Mouse (Mus musculus) hindbrain, embryonic 11.5 days (tissue): ENCODE measurements around the gene Defa17. TPM values are rescaled to one million over a fixed set of nuclear protein-coding genes. Genes with fewer than 3 reads are reported as not detected.
"Not testable (repeated sequence)": the region's sequence is repeated elsewhere in the genome, so short reads cannot be mapped to it uniquely, and the experiment has no call there.

Experiments used
- ATAC-seq: fragments of 200-750 bp; cut with Nextera tagmentation; 2 replicates; pipeline ENCODE4 v1.8.0; 2017; ENCODE audit warnings: mild to moderate bottlenecking, moderate TSS enrichment, moderate library complexity; ENCODE audit not compliant: low FRiP score
- DNase-seq: peaks from one replicate; pipeline ENCODE4 v3.0.0-alpha.2; 2015; ENCODE audit warnings: low spot score
- H3K27ac ChIP-seq: fragments of 300-500 bp; sonication (generic); 2 replicates; pipeline ENCODE4 v1.5.1; 2014; ENCODE audit warnings: mild to moderate bottlenecking, low read depth, low read length
- H3K27me3 ChIP-seq: fragments of 300-500 bp; sonication (generic); 2 replicates; pipeline ENCODE4 v1.6.1; 2014; ENCODE audit warnings: mild to moderate bottlenecking, low read length, moderate library complexity, mixed read lengths; ENCODE audit not compliant: control insufficient read depth, insufficient read depth
- H3K36me3 ChIP-seq: fragments of 300-500 bp; sonication (generic); 2 replicates; pipeline ENCODE4 v1.6.1; 2014; ENCODE audit warnings: mild to moderate bottlenecking, low read length, moderate library complexity, mixed read lengths; ENCODE audit not compliant: control insufficient read depth, insufficient read depth
- H3K4me1 ChIP-seq: fragments of 300-500 bp; sonication (generic); replicated peaks from 2 replicates; pipeline ENCODE4 v1.6.1; 2014; ENCODE audit warnings: low read length, mixed read lengths; ENCODE audit not compliant: control insufficient read depth, insufficient read depth
- H3K4me2 ChIP-seq: fragments of 300-500 bp; sonication (generic); replicated peaks from 2 replicates; pipeline ENCODE4 v1.6.1; 2014; ENCODE audit warnings: mild to moderate bottlenecking, low read depth, low read length
- H3K4me3 ChIP-seq: fragments of 300-500 bp; sonication (generic); 2 replicates; pipeline ENCODE4 v1.5.1; 2014; ENCODE audit warnings: low read depth, low read length
- H3K9ac ChIP-seq: fragments of 300-500 bp; sonication (generic); 2 replicates; pipeline ENCODE4 v1.6.1; 2014; ENCODE audit warnings: low read depth, low read length
- H3K9me3 ChIP-seq: fragments of 300-500 bp; sonication (generic); 2 replicates; pipeline ENCODE4 v1.6.1; 2016; ENCODE audit warnings: low read length; ENCODE audit not compliant: control insufficient read depth
- WGBS: fragments of 180-500 bp; shearing (Covaris S2); extraction: QIAGEN DNeasy Blood & Tissue Kit; methylation state at CpG from one replicate; pipeline ENCODE4 v1.1.7; 2014; 5-methylcytosine and 5-hydroxymethylcytosine counted together
- polyA plus RNA-seq: library from polyadenylated mRNA; unstranded; fragments of >200 nt; fragmentation: Nextera tagmentation; extraction: Ambion mirVana; gene quantifications from 2 replicates; pipeline ENCODE4 v1.2.1, GENCODE M21; 2014

The Defa17 gene
- not detected in 2 replicates for polyA plus RNA-seq

DNA sequence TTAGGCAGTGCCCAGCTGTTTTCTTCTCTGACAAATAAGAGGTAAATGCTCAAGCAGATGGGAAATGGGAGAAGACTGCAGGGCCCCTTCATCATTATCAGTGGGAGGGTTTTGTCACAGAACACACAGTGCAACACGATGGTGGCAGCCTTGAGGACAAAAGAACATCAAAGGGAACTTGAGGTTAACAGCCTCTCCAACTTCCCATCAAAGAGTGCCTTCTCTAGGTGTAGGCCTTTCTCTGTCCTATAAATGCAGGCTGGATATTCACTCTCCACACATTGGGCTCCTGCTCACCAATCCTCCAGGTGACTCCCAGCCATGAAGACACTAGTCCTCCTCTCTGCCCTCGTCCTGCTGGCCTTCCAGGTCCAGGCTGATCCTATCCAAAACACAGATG, at the start of gene Defa17:
TSS of gene Defa17 (plus strand) at position 301 of the 400 bp plus-strand sequence.
- not testable (repeated sequence) for H3K9me3 ChIP-seq, H3K4me3 ChIP-seq, ATAC-seq, H3K9ac ChIP-seq, H3K4me1 ChIP-seq, DNase-seq, H3K27me3 ChIP-seq, H3K36me3 ChIP-seq, H3K27ac ChIP-seq, H3K4me2 ChIP-seq
- WGBS = no CpG with 5 or more reads among the region's 2 CpGs

DNA sequence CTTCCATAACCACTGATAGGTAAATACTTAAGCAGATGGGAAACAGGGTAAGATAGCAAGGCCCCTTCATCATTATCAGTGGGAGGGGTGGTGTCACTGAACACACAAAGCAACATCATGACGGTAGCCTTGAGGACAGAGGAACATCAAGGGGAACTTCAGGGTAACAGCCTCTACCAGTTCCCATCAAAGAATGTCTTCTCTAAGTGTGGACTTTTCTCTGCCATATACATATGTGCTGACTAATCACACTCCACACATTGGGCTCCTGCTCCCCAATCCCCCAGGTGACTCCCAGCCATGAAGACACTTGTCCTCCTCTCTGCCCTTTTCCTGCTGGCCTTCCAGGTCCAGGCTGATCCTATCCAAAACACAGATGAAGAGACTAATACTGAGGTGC, 37.7 kb upstream of the Defa17 start, which contains the start of gene Defa26:
TSS of gene Defa26 (plus strand) at position 301 of the 400 bp plus-strand sequence.
- WGBS = no CpG with 5 or more reads among the region's 1 CpGs
- H3K9me3 ChIP-seq, H3K9ac ChIP-seq, ATAC-seq, H3K27me3 ChIP-seq, DNase-seq, H3K4me1 ChIP-seq, H3K4me2 ChIP-seq, H3K4me3 ChIP-seq, H3K36me3 ChIP-seq, H3K27ac ChIP-seq: not testable (repeated sequence)

- not testable (repeated sequence) for H3K4me2 ChIP-seq, H3K27ac ChIP-seq, DNase-seq, H3K9me3 ChIP-seq, H3K9ac ChIP-seq, H3K27me3 ChIP-seq, ATAC-seq, H3K4me1 ChIP-seq, H3K4me3 ChIP-seq, H3K36me3 ChIP-seq
- 100% methylated on average over 1 of the region's 1 CpGs for WGBS
These were observed 9.9 kb downstream of the Defa17 start, which contains the start of gene Defa34 for GRCm38 (mm10) chr8:21665497-21665896. Gene Defa34, plus strand, starts transcription at chr8:21665797.

DNA sequence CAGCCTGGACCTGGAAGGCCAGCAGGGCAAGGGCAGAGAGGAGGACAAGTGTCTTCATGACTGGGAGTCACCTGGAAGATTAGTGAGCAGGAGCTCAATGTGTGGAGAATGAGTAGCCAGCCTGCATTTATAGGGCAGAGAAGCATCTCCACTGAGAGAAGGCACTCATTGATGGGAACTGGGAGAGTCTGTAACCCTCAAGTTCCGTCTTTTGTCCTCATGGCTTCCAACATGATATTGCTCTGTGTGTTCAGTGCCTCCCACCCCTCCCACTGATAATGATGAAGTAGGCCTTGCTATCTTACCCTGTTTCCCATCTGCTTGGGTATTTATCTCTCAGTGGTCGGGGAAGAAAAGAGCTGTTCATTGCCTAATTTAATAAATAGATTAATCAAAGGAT, 48.0 kb downstream of the Defa17 start, which contains the start of gene AY761184:
TSS of gene AY761184 (minus strand) at position 101 of the 400 bp plus-strand sequence.
- H3K27ac ChIP-seq, H3K36me3 ChIP-seq, DNase-seq, H3K9me3 ChIP-seq, H3K4me2 ChIP-seq, H3K4me3 ChIP-seq, ATAC-seq, H3K4me1 ChIP-seq, H3K9ac ChIP-seq, H3K27me3 ChIP-seq: not testable (repeated sequence)
- 88% methylated on average over 2 of the region's 2 CpGs for WGBS

Other genes starting within 250 kb of the Defa17 start
- not detected in 2 replicates for gene Defa36, start 228.4 kb upstream of the Defa17 start, polyA plus RNA-seq
- gene Gm7849, start 199.2 kb upstream of the Defa17 start, polyA plus RNA-seq = not detected in 2 replicates
- gene Defa20, start 146.5 kb upstream of the Defa17 start, polyA plus RNA-seq = not detected in 2 replicates
- not detected in 2 replicates for gene Defa32, start 126.7 kb upstream of the Defa17 start, polyA plus RNA-seq
- gene Defa37, start 90.4 kb upstream of the Defa17 start, polyA plus RNA-seq = not detected in 2 replicates
- gene Defa28, start 72.8 kb upstream of the Defa17 start, polyA plus RNA-seq = not detected in 2 replicates
- not detected in 2 replicates for gene Gm7861, start 61.3 kb upstream of the Defa17 start, polyA plus RNA-seq
- not detected in 2 replicates for gene Defa26, start 37.6 kb upstream of the Defa17 start, polyA plus RNA-seq
- not detected in 2 replicates for gene Defa34, start 10.0 kb downstream of the Defa17 start, polyA plus RNA-seq
- gene AY761184, start 47.9 kb downstream of the Defa17 start, polyA plus RNA-seq = not detected in 2 replicates
- not detected in 2 replicates for gene Defa24, start 78.7 kb downstream of the Defa17 start, polyA plus RNA-seq
- gene Defb50, start 167.8 kb downstream of the Defa17 start, polyA plus RNA-seq = not detected in 2 replicates
- 0.67 TPM in 1 of 2 replicates, not detected in the other for gene Defb2, start 184.1 kb downstream of the Defa17 start, polyA plus RNA-seq
- gene Defb10, start 203.1 kb downstream of the Defa17 start, polyA plus RNA-seq = 0.91 and 1.5 TPM in 2 replicates
- not detected in 2 replicates for gene Defb9, start 229.6 kb downstream of the Defa17 start, polyA plus RNA-seq